Mouse (Mus musculus) right cerebral cortex, postnatal 10 days (tissue): ENCODE results near the gene Tmed6.
A peak's percentile ranks its signal among the peaks of the same experiment; 100 is the strongest.
"Not testable (repeated sequence)": the region's sequence is repeated elsewhere in the genome, so short reads cannot be mapped to it uniquely, and the experiment has no call there.

ENCODE experiments used
- DNase-seq, 2 experiments: peaks; one replicate each; pipeline ENCODE4 v3.0.0; 2021; ENCODE audit warnings: low spot score in 2 of 2

Gene Tmed6

GRCm38 (mm10) chr8:107065511-107066496 is at the start of gene Tmed6:
Gene Tmed6 (minus strand): TSS chr8:107065644.
- no peak for DNase-seq

DNA sequence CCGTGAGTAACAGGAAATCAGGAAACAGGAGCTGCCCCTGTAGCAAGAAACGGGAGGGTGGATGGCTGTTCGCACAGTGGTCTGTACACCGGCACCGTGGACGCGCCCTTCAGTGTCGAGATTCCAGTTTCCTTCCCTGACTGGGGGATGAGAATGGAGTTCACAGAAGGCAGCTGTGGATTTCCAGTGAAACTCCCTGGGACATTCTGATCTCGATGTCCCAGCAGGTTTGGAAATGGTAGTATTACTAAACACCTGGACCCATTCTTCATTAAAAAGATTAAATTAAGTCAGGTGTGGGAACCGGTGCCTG is 49.5 kb upstream of the Tmed6 start:
- DNase-seq, result no peak

GRCm38 (mm10) chr8:107114150-107115007 is 48.9 kb upstream of the Tmed6 start:
- DNase-seq, result no peak

- DNase-seq, result no peak
Observed at GRCm38 (mm10) chr8:107113209-107113608, 47.8 kb upstream of the Tmed6 start.

- DNase-seq, result no peak
Observed at GRCm38 (mm10) chr8:107111340-107112105, 46.1 kb upstream of the Tmed6 start.

DNA sequence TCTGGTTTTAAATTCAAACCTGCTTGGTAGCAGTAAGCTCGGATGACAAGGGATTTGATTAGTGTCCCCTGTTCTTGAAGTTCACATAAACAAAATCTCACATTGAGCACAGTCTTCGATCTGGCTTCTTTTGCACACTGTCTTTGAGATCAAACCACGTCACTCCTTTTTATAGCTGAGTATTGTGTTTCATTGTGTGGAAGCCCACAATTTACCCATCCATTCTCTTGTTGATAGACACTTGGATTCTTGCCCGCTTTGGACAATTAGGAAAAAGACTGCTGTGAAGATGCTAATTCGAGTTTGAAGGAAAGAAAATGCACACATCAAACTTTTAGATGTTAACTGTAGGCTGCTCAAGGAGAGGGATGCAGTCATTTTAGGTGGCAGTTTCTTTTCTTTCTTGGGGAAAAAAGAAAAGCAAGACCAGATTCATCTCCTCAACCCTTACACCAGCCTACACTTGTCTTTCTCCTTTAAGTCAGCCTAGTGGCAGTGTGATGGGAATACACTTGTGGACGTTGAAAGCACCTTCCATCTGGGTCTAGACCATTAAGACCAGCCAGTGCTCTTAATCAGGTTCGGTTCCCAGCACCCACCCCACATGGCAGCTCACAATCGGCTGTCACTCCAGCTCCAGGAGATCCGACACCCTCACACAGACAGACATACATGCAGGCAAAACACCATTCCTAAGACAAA is 45.3 kb upstream of the Tmed6 start:
- DNase-seq, result no peak

DNA sequence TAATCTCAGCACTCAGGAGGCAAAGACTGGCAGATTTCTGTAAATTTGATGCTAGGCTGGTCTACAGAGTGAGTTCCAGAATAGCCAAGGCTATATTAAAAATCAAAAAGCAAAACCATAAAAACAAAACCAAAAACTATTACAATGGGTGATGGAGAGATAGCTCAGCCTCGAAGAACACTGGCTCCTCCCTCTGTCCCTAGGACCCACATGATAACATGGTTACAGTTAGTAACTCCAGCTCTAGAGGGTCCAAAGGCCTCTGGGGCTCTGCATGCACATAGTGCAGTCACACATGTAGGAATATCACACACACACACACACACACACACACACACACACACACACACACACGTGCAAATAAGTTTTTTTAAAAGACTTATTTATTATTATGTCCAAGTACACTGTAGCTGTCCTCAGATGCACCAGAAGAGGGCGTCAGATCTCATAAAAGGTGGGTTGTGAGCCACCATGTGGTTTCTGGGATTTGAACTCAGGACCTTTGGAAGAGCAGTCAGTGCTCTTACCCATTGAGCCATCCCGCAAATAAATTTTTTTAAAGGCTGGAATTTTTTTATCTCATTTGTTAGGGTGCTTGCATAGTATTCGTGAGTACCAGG is 44.5 kb upstream of the Tmed6 start:
- no peak for DNase-seq

DNA sequence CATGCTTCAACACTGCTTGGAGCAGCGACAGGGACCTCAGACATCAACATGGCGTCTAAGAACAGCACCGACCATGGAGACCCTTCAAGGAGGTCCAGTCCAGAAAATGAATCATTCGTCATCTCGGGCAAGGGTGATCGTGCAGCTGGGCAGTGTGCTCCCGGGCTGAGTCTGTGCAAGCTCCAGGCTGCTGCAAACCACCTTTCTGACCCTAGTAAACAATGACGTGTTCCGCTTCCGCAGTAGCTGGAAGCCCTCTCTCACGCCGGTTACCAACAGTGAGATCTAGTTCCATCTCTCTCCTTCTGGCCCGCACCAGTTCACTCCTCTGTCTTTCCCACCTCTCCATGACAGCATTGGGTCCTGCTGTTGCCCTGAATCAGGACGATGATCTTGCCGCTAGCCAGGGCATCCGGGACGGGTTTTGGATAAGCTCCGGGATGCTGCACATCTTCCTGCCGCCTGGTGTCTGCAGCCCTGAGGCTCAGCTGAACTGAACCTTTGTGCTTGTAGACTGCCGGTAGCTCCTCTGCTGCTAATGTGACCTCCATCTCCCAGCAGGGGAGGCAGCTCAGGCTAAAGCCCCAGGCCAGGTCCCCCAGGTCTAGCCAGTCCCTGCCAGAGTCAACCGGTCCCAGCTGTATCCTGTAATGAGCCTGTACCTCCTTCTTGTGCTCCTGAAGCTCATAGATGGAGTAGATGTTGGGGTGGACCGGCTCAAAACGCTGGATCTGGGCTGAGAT is 43.7 kb upstream of the Tmed6 start:
- DNase-seq, result no peak

DNA sequence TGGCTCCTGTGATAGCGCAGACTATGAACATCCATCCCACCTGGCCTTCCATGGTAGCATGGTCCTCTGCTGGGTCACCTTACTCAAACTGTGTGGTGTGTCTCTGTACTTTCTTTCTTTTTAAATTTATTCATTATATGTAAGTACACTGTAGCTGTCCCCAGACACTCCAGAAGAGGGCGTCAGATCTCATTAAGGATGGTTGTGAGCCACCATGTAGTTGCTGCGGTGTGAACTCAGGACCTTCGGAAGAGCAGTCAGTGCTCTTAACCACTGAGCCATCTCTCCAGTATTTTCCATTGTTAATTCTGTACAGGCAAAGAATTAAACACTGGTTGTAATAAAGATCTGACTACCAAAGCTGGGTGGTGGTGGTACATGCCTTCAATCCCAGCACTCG is 42.6 kb upstream of the Tmed6 start:
- not testable (repeated sequence) for DNase-seq

DNA sequence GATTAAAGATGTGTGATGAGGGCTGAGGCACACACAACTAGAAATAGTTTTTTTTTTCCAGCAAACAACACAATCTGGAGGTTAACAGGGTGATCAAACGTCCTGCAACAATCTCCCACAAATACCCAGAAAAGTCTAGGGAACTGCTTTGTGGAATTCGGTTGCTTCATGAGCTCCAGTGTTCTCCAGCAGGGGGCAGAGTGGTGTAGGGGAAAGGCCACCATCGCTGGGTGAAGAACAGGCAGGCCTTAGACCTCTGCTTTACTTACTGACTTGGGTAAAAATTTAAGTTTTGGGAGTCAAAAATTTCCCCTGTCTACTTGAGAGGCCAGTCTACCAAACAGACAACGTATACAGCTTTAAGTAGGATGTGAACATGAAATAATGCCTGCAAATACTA is 39.1 kb upstream of the Tmed6 start:
- peak in 1 of 2 experiments; percentile 79 for DNase-seq

GRCm38 (mm10) chr8:107100635-107101034 is 35.2 kb upstream of the Tmed6 start:
- DNase-seq, result no peak

- peak; percentile 97 to 98 for DNase-seq
Observed at GRCm38 (mm10) chr8:107096366-107097036, 31.1 kb upstream of the Tmed6 start, which contains the start of gene Terf2. Gene Terf2 (minus strand): TSS chr8:107096547.

DNA sequence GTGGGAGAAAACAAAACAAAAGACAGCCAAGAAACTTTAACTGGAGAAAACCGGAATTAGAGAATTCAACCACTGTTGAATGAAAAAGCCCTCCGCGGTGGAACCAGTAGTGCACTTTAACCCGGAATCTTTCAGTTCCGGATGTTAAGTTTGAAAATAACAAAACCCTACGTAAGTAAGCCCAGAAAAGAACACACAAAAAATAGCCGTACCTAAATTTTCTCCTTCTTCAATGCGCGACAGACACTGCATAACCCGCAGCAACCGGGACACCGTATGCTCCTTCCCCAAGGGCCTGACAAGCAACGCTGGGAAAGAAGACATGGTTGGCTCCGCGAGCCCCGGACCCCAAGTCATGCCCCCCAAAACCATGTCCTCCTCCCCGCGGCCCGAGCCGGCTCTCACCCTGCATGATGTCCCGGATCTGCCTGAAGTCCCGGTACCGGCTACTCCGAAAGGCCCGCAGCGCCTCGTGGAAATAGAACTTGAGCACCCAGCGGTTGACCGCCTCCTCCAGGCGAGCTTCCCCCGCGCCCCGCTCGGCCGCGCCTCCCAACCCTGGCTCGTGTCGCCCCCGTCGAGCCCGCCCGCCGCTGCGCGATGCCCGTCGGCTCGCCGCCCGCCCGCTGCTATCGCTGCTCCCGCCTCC is 30.4 kb upstream of the Tmed6 start:
- DNase-seq, result peak in 1 of 2 experiments; percentile 37

DNA sequence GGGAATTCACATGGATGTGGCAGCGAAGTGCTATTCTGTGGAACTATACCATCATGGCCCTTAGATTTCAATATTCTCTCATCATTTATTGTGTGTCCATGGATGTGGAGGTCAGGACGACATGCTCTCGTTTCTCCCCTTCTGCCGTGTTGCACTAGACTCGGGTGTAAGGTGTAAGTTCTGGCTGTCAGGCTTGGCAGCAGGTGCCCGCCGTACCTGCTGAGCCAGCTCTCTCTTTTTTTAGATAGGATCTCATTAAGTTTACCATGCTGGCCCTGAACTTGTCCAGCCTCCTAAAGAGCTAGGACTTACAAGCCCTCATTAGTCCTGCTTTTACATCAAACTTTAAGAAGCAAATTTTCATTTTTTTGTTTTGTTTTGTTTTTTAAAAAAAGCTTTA is 25.1 kb upstream of the Tmed6 start:
- DNase-seq, result no peak

GRCm38 (mm10) chr8:107088526-107089063 is 23.2 kb upstream of the Tmed6 start:
- no peak for DNase-seq

GRCm38 (mm10) chr8:107086018-107086417 is 20.6 kb upstream of the Tmed6 start:
- no peak for DNase-seq

DNA sequence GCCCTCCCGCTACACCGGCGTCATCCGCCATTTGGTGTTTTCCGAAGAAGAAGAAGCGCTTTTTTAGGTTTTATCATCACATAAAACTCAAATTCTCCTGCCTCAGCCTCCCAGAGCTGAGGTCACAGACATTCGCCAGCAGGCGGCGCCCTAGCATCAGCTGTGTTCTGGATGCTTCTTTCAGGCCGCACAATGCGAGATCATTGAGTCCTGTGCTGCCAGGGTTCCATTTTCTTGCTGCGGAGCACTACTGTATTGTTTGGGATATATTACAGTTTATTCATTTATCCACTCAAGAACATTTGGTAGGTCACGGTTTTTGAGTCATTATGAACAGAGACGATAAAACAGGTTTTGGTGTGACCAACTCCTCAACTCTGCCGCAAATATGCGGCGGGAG is 19.9 kb upstream of the Tmed6 start:
- DNase-seq, result no peak

- DNase-seq, result no peak
Observed at GRCm38 (mm10) chr8:107076239-107076888, 10.9 kb upstream of the Tmed6 start.
